Mouse (Mus musculus): ENCODE measurements at regions not wholly inside any gene's neighbourhood (a gene's known extent, or its start where the extent isn't known, plus 50 kb on each side); places are given as distances from the start of the nearest gene placed in this dataset.
"Not testable (repeated sequence)": the region's sequence is repeated elsewhere in the genome, so short reads cannot be mapped to it uniquely, and the experiment has no call there.

DNA sequence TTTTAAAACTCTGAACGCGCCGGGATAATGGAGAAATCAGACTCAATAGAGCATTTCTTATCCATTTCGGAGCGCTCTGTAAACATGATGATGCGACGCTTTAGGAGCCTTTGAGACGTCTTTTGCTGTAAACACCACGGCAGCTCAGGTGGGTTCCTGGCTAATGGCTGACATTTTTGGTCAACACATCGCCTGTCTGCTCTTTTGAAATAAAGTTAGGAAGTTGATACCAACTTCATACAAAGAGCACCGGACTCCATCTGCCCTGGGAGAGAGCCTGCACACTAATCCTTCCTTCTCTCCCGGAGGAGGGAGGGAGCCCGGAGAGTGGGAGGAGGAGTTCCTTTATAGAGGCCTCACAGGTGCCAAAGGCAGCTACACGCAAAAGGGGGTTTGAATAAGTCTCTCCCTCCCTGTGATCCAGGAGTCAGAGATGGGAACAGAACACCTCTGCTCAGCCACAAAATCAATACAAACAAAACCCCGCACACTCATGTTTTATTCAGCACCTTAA is 63.8 kb upstream of the Srsf6 start:
- DNase-seq (ENCODE audit: low read depth, low spot score): no peak

DNA sequence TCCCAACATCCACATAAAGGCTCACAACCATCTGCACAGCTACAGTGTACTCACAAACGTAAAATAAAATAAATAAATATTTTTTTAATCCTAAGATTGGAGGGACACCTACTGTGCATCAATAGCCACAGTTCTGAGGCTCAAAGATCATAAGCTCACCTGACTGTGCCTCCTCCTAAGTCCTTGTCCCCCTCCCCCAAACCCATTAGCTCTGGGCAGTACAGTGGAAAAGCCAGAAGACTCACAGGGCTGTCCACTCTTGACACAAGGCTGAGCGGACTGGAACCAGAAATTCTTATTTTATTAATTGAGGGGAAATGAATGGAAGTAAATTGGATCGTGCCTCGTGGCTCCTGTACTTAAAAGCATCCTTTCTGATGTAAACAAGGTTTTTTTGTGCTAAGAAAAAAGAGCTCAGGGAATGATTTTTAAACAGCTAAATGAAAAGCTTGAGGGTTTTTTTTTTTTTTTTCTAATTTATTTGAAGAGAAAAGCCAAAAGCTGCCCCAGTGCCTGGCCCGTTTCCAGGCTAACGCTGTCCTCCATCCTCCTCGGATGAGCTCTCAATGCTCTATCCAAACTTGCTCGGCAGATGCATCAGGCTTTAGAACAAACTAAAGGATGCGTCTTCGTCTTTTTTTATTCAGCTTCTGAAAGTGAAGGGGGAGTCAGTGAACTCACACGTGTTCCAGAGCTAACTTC is 64.6 kb upstream of the Srsf6 start:
- DNase-seq (ENCODE audit: low read depth, low spot score): no peak

DNA sequence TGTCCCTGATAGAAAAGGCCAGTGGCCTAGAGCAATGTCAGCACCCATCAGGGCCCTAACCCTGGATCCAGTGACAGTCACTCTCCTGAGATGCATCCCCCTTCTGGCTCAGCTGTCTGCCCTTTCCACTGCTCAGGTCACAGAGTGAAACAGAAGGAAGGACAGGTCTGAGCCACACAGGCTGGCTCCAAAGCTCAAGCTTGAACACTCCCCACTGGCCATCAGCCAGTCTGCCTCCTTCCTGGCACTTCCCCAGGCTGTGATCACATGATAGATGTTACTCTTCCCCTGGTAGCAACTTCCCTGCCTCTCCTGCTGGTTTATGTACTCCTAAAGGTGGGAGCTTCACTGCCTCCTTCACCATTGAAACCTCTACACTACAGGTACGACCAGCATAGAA is 66.8 kb upstream of the Srsf6 start:
- no peak for DNase-seq (ENCODE audit: low read depth, low spot score)

DNA sequence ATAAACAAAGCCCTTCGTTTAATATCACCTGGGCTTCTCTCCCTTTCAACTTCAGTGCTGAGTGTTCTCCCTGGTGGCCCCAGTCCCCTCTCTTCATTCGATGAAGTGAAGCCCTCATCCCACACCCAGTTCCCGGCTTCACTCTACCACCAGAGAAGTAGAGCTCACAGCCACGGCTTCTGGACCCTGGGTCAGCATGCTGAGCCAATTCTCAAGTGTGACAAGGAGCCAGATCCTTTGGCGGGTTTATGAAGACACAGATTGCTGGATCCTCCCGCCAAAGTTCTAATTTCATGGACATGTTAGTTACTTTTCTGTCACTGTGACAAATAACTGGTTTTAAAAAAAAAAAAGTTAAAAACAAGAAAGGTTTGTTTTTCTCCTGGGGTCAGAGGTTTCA is 76.7 kb upstream of the Srsf6 start:
- DNase-seq (ENCODE audit: low read depth, low spot score): no peak

DNA sequence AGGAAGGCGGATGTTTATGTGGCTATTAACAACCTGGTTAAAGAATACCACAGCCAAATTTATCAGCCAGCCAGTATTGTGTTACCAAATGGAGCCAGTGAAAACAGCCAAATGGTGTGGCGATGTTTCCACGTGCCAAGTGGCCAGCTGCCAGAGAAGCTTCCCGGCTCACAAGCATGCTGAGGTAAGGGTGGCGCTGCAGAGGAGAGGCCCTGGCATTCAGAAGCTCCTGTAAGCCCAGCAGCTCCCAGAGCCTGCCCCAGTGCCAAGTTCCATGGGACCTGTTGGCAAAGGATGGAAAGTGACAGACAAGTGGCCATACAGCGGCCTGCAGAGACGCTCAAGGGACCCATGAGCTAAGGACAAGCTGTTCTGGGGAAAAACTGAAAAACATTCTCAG is 77.8 kb upstream of the Srsf6 start:
- no peak for DNase-seq (ENCODE audit: low read depth, low spot score)

DNA sequence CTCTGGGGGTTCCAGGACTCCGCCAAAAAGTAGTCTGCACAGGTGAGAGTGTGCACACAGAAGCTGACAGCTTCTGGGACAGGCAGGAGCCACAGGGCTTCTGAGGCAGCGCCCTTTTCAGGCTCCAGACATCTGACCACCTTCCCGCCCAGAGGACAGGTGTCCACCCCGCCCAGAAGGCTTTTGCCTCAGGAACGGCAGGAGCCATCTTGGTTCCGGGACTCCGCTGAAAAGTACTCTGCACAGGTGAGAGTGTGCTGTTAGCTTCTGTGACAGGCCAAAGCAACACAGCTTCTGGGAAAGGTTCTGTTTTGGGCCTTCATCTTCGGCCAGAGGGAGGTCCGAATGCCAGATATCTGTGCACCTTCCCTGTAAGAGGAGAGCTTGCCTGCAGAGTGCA is 89.6 kb upstream of the Srsf6 start:
- not testable (repeated sequence) for DNase-seq (ENCODE audit: low read depth, low spot score)

DNA sequence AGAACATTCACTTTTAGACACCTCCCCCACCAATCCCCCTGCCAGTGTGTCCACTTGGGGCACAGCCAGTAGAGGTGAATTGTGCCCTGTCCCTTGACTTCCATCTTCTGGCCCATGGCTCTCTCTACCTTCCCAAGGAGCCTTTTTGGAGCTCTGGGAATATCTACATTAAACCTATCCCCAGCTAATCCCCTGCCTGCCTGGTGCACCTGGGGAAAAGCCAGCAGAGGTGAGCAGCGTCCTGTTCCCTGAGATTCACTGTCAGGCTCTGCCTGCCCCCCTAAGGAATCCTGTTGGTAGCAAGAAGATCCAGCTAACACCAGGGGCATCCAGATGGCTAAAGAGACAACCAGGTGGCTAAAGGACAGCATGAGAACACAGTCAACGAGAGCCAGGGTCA is 93.6 kb upstream of the Srsf6 start:
- no peak for DNase-seq (ENCODE audit: low read depth, low spot score)

DNA sequence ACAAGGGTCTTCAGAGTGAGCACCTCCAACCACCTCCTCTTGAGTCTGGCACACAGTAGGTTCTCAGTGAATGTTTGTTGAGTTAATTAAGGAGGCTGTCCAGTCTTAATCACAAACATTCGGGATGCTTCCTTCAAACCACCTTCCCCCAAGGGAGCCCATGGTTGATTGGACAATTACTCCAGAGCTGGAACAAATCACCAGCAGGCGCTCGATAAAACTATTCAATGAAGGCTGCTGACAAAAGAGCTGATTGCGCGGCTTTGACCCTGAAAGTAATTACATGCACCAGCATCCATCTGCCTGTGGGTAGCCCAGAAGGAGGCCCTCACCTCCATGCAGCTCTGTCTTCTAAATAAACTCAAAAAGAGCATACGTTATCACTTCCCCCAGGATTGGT is 97.6 kb upstream of the Srsf6 start:
- DNase-seq (ENCODE audit: low read depth, low spot score): no peak

DNA sequence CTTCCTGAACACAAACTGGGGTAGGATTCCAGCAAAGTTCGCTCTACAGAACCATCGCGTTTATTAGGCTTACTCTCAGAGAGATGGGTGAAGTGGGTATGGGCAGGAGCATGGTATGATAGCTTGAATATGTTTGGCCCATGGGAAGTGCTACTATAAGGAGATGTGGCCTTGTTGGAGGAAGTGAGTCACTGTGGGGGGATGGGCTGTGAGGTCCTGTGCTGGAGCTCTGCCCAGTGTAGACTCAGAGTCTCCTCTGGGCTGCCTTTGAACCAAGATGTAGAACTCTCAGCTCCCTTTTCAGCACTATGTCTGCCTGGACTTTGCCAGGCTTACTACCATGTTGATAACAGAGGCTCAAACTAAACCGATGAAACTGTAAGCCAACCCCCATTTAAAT is 112.5 kb upstream of the Srsf6 start:
- DNase-seq (ENCODE audit: low read depth, low spot score): no peak

DNA sequence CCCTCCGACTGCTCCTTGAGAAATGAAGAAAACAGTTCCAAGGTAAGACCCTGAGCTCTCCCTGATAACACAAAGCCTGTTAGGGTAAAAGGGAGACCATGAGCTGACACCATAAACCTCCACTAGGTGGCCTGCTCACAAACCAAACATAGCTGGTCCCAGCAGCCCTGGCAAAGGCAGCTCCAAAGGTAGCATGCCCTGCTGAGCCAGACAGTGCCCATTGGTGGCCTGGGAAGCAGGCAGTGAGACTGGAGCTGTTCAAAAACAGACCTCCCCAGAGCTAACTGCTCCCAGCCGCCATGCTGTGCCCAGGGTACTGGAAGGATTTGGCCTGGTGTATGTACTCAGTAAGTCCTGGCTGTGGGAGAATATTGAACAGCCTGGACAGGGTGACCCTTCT is 117.1 kb upstream of the Srsf6 start:
- DNase-seq (ENCODE audit: low read depth, low spot score): peak; percentile 59

DNA sequence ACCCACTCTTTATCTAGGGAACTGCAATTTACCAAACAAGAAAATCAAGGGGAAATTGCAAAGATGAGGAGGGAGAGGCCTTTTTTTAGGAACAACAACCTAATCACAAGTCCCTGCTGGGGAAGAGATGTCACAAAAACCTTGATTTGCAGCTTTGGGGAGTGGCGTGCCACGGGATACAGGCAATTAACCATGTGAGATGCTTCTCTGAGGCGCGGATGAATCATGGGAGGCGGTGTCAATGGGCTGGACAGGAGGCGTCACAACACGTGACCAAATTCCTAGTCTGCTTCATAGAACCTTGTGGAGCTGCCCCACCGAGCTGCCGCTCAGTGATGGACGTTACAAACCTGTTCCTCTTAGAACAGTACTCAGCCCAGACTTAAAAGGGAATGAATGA is 123.6 kb upstream of the Srsf6 start:
- no peak for DNase-seq (ENCODE audit: low read depth, low spot score)

DNA sequence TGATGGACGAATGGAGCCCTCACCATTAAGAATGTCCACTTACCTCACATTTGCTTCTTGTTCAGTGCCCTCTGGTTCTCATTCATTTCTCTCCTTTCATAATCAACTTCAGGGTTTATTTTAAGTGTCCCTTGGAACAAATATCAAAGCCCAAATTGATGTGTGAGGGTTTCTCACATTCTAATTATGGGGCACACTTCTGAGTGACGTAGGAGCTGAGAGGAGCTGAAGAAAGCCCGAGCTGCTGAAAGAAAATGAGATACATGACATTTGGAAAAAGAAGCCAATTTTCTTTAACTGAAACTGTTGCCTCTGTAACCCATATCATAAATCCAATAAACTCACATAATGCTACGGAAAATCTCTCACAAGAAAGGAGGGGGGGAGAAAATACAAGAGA is 134.8 kb upstream of the Srsf6 start:
- no peak for DNase-seq (ENCODE audit: low read depth, low spot score)

DNA sequence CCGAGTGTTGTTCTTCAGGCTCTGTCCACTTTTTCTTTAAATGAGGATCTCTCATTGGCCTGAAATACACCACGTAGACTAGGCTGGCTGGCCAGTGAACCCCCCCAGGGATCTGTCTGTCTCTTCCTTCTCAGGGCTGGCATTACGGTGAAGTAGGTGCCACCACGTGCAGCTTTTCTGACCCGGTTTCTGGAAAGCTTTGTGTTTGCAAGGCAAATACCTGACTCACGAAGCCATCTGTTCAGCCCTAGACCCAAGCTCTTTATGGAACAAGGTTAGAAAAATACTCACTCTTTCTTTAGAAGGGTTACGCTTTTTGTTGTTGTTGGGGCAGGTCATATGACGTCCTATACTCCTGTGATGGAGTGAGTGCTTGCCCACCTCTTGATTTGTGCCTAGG is 133.3 kb upstream of the Ptprt start:
- DNase-seq (ENCODE audit: low read depth, low spot score): no peak

DNA sequence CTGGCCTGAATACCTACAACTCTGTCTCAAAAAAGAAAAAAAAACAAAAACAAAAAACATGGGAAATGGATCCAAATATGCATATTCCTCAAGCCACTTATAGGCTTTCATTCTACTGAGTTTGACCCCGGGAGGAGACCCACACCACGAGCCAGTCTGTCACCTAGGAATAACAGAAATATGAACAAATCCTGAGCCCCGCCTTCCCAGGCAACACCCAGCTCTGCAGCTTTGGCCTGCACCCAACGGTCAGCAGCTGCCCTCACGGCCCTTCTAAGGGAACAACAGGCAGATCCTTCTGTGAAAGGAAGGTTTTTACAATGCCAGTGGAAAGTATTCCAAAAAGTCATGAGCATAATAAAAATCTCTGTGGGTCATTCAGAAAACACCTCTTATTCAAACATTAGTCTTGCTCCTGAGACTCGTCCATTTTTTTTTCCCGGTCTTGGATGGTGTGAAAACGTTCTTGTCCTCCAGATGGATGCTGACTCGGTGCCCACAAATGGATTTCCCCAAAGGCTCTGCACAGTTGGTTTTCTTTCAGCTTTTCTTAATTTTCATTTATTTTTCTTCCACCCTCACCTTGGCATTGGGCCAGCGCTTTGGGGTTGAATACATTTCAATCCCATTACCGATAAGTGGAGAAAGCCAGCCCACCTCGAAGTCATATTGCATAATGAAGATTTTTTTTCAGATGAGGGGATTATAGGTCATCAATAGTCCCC is 130.6 kb upstream of the Ptprt start:
- no peak for DNase-seq (ENCODE audit: low read depth, low spot score)

DNA sequence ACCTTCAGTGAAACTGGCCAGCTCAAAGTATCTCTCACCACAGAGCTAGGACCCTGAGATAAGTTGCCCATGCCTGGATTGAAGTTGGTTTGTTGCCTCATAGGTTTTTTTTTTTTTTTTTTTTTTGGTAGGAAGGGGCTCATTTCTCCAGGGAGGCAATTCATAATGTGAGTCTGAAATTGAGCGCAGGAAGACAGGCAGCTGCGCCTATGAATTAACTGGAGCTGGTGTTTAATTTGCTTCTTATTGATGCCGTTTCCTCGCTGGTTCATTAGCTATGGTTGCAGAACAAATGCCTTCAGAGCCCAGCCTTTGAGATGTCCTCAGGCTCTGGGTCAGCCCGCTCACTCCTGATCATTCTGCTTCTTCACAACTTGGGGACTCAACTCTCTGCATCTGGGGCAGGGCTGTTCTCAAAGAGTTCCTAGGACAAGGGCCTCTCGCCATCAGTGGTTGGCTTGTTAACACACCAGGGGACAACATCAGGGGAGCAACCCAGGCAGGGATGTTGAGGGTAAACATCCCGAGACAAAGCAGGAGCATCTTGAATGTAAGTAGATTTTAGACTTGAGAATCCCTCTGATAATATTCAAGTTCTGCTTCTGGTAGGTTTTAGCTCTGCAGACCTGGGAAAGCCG is 123.3 kb upstream of the Ptprt start:
- DNase-seq (ENCODE audit: low read depth, low spot score): no peak

DNA sequence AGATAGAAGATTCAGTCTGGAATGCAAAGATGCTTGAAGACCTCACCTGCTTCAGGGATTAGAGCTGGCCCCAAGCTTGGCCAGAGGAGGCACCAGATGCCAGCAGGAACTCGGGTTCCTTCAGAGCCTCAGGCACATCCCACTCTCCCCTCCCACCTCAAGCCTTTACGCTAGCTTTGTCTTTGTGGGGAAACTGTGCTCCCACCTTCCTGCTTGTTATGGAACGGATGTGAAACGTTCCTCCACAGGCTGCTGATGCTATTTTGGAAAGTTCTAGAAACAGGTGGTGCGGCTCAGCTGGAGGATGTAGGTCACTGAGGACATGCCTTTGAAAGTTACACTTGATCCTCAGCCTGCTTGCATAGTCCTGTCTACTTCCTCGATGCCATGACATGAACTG is 120.7 kb upstream of the Ptprt start:
- DNase-seq (ENCODE audit: low read depth, low spot score): no peak

DNA sequence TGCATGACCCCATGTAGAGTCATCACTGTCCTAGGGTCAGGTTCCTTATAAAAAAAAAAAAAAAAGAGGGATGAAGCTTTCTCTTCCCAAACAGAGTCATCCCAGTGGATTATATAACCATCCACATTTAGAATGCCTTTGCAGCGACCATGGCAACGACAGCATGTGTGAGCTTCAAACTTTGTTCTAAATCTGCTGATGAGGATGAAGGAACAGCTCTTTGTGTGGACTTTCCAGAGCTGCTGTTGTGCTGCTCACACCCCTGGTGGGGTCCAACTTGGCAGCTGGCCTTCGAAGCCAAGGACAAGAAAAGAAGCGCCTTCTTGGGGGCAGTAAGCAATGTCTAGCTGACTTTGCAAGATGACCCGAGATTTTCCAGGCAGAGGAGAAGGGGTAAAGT is 115.6 kb upstream of the Ptprt start:
- DNase-seq (ENCODE audit: low read depth, low spot score): no peak

DNA sequence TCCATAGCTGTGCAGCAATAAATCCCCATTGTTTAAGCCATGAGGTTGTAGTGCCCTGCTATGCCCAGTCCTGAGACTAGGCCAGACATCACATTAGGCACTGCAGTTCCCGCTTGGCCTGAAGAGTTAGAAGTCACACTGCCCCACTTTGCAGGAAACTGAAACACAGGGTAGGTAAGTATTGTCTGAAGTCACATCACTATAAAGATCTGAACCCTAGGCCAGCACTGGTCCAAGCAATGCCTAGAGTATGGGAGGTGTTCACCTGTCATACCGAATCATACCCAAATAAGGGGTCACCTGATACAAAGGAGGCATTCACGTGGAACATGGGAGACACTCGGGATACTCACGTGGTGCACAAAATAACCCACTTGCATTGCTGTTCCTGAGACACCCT is 111.6 kb upstream of the Ptprt start:
- no peak for DNase-seq (ENCODE audit: low read depth, low spot score)

DNA sequence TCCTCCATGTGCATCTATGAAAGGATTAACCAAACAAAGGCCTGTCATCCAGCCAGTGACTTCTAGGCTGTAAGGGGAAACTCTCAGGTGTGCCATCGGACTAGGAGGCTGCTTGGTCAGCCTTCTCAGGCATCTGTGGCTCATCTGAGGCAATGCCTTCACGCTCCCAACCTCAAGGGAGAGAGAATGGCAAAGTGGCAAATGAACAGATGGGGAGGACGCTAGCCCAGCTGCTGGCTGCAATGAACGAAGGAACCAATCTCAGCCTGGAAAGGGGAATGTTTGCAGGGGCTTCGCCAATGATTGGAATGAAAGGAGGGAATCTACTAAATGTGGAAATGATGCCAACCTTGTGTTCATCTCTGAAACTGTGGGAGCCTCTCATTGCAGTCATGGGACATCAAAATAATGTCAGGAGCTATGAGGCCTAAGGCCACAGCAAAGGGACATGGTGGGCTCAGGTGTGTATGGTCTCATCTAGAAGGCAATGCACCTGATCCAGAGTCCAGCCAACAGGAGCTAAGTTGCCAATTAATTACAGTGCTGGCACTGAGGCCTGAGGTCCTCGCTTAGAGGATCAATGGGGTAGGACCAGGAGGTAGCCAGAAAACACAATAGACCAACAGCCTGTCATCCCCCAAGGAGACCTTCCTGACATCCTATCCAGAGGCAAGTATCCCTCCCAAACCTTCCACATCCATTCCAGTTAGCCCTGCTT is 108.9 kb upstream of the Ptprt start:
- DNase-seq (ENCODE audit: low read depth, low spot score): no peak

DNA sequence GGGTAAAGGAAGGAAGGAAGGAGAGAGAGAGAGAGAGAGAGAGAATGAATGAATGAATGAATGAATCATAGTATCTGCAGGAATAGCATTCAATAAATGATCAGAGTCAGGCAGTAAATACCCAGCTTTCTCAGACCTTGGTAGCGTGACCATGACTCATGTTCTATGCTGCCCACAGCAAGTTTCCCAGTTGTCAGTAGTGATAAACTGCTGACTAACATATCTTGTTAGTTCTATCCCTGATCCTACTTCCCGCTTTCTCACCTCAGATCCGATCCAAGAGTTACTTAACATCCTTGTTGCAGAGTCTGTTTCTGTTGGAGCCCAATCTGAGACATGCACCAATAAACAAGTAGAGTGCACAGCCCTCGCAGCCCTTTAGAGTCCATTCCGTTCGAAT is 103.1 kb upstream of the Ptprt start:
- DNase-seq (ENCODE audit: low read depth, low spot score): no peak

DNA sequence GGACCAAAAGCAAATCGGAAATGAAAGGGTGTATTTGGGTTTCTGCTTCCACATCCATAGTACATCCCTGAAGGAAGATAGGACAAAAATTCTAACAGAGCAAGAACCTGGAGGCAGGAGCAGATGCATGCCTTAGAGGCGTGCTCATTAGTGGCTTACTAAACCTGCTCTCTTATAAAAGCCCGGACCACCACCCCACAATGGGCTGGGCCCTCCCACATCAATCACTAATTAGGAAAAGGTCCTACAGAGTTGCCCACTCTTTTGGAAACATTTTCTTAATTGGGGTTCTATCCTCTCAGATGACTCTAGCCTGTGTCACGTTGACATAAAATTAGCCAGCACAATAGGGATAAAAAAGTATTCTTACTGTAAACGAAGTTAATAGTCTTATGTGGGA is 79.6 kb upstream of the Ptprt start:
- no peak for DNase-seq (ENCODE audit: low read depth, low spot score)

DNA sequence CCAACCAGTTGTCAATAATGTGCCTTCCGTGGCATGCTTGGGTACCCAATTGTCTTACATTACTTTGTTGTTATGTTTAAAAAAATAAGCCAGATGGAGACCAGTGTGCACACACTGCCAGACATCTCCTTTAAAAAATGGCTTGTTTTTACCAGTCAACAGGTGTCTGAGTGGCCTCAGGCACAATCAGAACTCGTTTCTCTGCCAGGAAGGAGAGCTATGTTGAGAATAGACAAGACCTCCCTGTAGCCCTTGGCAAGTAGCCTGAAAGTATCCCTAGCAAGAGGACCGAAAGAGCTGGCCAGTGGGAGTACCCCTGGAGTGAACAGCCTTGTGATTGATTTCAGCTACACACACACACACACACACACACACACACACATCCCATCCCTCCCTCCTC is 74.8 kb upstream of the Ptprt start:
- DNase-seq (ENCODE audit: low read depth, low spot score): no peak

Measured in ES-CJ7 (cell line).